Mouse (Mus musculus): ENCODE results near the gene Vmn1r56. TPM values are rescaled to one million over a fixed set of nuclear protein-coding genes. Genes with fewer than 3 reads are reported as not detected.
"Not testable (repeated sequence)": the region's sequence is repeated elsewhere in the genome, so short reads cannot be mapped to it uniquely, and the experiment has no call there.

The Vmn1r56 gene
- not detected in 2 replicates for total RNA-seq (2014; rRNA removed; ENCODE audit: low replicate concordance)
- not detected in 2 replicates for polyA plus RNA-seq (2015; fragmentation: Nextera tagmentation; extraction: Ambion mirVana)

DNA sequence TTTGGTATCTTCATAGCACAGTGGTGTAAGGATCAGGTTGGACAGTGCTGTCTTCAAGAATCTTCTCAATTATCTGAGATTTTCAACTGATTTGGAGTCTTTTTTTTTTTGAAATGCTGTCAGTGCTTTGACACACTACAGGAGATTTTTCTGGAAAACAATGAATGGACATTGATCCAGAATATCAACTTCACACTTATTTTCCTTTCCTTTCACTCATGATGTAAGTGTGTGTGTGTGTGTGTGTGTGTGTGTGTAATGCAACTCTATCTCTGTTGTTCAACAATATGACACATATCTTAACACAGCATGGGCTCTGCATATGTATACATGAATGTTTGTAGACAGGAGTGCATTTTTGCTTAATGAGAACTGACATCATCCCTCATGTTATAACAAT, at the start of gene Vmn1r56:
TSS of gene Vmn1r56 (minus strand) at position 101 of the 400 bp plus-strand sequence.
- ATAC-seq (ENCODE audit: insufficient read depth, low read depth); H3K4me2 ChIP-seq (ENCODE audit: low read depth, low read length); H3K27ac ChIP-seq (ENCODE audit: low read depth); H3K4me1 ChIP-seq (ENCODE audit: control insufficient read depth, insufficient read depth); H3K27me3 ChIP-seq (ENCODE audit: control insufficient read depth, insufficient read depth, low read length); H3K36me3 ChIP-seq (replicated peaks; ENCODE audit: control insufficient read depth, insufficient read depth, low read length); H3K9me3 ChIP-seq (replicated peaks; ENCODE audit: control insufficient read depth, low read length); DNase-seq (ENCODE audit: low spot score); H3K4me3 ChIP-seq (ENCODE audit: low read depth, low read length); H3K9ac ChIP-seq (replicated peaks; ENCODE audit: low read depth, low read length): not testable (repeated sequence)

DNA sequence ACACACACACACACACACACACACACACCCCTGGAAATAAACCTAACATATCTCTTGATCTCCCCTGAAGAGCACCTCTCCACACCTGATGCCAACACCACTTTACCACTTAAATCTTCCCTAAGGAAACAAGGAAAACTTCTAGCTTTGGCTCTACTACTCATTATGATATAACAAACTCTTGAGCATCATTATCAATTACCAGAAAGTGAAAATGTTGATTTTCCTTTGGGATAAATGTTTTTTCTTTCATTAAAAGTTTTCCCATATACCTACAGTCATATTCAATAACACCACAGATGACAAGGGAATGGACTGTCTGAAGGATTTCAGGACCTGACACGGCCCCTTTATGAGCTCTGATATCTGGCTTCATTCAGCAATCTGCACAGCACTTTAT, 21.6 kb upstream of the Vmn1r56 start, which contains the start of gene Vmn1r57:
TSS of gene Vmn1r57 (plus strand) at position 301 of the 400 bp plus-strand sequence.
- H3K9me3 ChIP-seq (replicated peaks; ENCODE audit: control insufficient read depth, low read length); H3K9ac ChIP-seq (replicated peaks; ENCODE audit: low read depth, low read length); ATAC-seq (ENCODE audit: insufficient read depth, low read depth); H3K36me3 ChIP-seq (replicated peaks; ENCODE audit: control insufficient read depth, insufficient read depth, low read length); H3K4me3 ChIP-seq (ENCODE audit: low read depth, low read length); H3K27ac ChIP-seq (ENCODE audit: low read depth); H3K4me1 ChIP-seq (ENCODE audit: control insufficient read depth, insufficient read depth); H3K27me3 ChIP-seq (ENCODE audit: control insufficient read depth, insufficient read depth, low read length); DNase-seq (ENCODE audit: low spot score); H3K4me2 ChIP-seq (ENCODE audit: low read depth, low read length): not testable (repeated sequence)
- 35% methylated on average over 1 of the region's 1 CpGs for WGBS

DNA sequence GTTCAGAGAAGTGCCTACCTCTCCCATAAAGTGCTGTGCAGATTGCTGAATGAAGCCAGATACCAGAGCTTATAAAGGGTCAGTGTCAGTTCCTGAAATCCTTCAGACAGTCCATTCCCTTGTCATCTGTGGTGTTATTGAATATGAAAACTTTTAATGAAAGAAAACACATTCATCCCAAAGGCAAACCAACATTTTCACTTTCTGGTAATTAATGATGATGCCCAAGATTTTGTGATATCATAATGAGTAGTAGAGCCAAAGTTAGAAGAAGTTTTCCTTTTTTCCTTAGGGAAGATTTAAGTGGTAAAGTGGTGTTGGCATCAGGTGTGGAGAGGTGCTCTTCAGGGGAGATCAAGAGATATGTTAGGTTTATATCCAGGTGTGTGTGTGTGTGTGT, 47.0 kb downstream of the Vmn1r56 start, which contains the start of gene Vmn1r55:
TSS of gene Vmn1r55 (minus strand) at position 101 of the 400 bp plus-strand sequence.
- not testable (repeated sequence) for H3K4me2 ChIP-seq (ENCODE audit: low read depth, low read length); H3K27ac ChIP-seq (ENCODE audit: low read depth); H3K4me1 ChIP-seq (ENCODE audit: control insufficient read depth, insufficient read depth); ATAC-seq (ENCODE audit: insufficient read depth, low read depth); H3K27me3 ChIP-seq (ENCODE audit: control insufficient read depth, insufficient read depth, low read length); DNase-seq (ENCODE audit: low spot score); H3K9ac ChIP-seq (replicated peaks; ENCODE audit: low read depth, low read length); H3K9me3 ChIP-seq (replicated peaks; ENCODE audit: control insufficient read depth, low read length); H3K36me3 ChIP-seq (replicated peaks; ENCODE audit: control insufficient read depth, insufficient read depth, low read length); H3K4me3 ChIP-seq (ENCODE audit: low read depth, low read length)

Other genes starting within 250 kb of the Vmn1r56 start
- gene Sbk2, start 232.3 kb downstream of the Vmn1r56 start, total RNA-seq (2014; rRNA removed; ENCODE audit: low replicate concordance), result 16.4 and 19.9 TPM in 2 replicates
- gene Sbk2, start 232.3 kb downstream of the Vmn1r56 start, polyA plus RNA-seq (2015; fragmentation: Nextera tagmentation; extraction: Ambion mirVana), result 22.0 and 24.3 TPM in 2 replicates
- gene Sbk3, start 225.6 kb downstream of the Vmn1r56 start, total RNA-seq (2014; rRNA removed; ENCODE audit: low replicate concordance), result 3.2 and 3.9 TPM in 2 replicates
- 2.7 and 4.1 TPM in 2 replicates for gene Sbk3, start 225.6 kb downstream of the Vmn1r56 start, polyA plus RNA-seq (2015; fragmentation: Nextera tagmentation; extraction: Ambion mirVana)
- 8.3 and 15.0 TPM in 2 replicates for gene Zfp579, start 200.6 kb downstream of the Vmn1r56 start, total RNA-seq (2014; rRNA removed; ENCODE audit: low replicate concordance)
- gene Zfp579, start 200.6 kb downstream of the Vmn1r56 start, polyA plus RNA-seq (2015; fragmentation: Nextera tagmentation; extraction: Ambion mirVana), result 25.4 and 30.6 TPM in 2 replicates
- 11.0 and 15.6 TPM in 2 replicates for gene Zfp524, start 182.3 kb downstream of the Vmn1r56 start, total RNA-seq (2014; rRNA removed; ENCODE audit: low replicate concordance)
- 12.5 and 15.1 TPM in 2 replicates for gene Zfp524, start 182.3 kb downstream of the Vmn1r56 start, polyA plus RNA-seq (2015; fragmentation: Nextera tagmentation; extraction: Ambion mirVana)
- 37.2 and 56.9 TPM in 2 replicates for gene Fiz1, start 182.1 kb downstream of the Vmn1r56 start, total RNA-seq (2014; rRNA removed; ENCODE audit: low replicate concordance)
- 14.4 and 14.7 TPM in 2 replicates for gene Fiz1, start 182.1 kb downstream of the Vmn1r56 start, polyA plus RNA-seq (2015; fragmentation: Nextera tagmentation; extraction: Ambion mirVana)
- not detected in 2 replicates for gene Gm44973, start 181.3 kb downstream of the Vmn1r56 start, total RNA-seq (2014; rRNA removed; ENCODE audit: low replicate concordance)
- 0.75 and 1.1 TPM in 2 replicates for gene Gm44973, start 181.3 kb downstream of the Vmn1r56 start, polyA plus RNA-seq (2015; fragmentation: Nextera tagmentation; extraction: Ambion mirVana)
- gene Zfp865, start 176.4 kb downstream of the Vmn1r56 start, total RNA-seq (2014; rRNA removed; ENCODE audit: low replicate concordance), result 17.6 and 24.9 TPM in 2 replicates
- 1.8 and 2.0 TPM in 2 replicates for gene Zfp865, start 176.4 kb downstream of the Vmn1r56 start, polyA plus RNA-seq (2015; fragmentation: Nextera tagmentation; extraction: Ambion mirVana)
- 1.0 and 2.8 TPM in 2 replicates for gene Ccdc106, start 176.2 kb downstream of the Vmn1r56 start, total RNA-seq (2014; rRNA removed; ENCODE audit: low replicate concordance)
- gene Ccdc106, start 176.2 kb downstream of the Vmn1r56 start, polyA plus RNA-seq (2015; fragmentation: Nextera tagmentation; extraction: Ambion mirVana), result 0.33 and 0.85 TPM in 2 replicates
- gene 4632433K11Rik, start 162.6 kb downstream of the Vmn1r56 start, total RNA-seq (2014; rRNA removed; ENCODE audit: low replicate concordance), result 0.99 TPM in 1 of 2 replicates, not detected in the other
- gene 4632433K11Rik, start 162.6 kb downstream of the Vmn1r56 start, polyA plus RNA-seq (2015; fragmentation: Nextera tagmentation; extraction: Ambion mirVana), result not detected in 2 replicates
- 7.2 and 8.3 TPM in 2 replicates for gene Zfp784, start 158.3 kb downstream of the Vmn1r56 start, total RNA-seq (2014; rRNA removed; ENCODE audit: low replicate concordance)
- 8.0 and 8.2 TPM in 2 replicates for gene Zfp784, start 158.3 kb downstream of the Vmn1r56 start, polyA plus RNA-seq (2015; fragmentation: Nextera tagmentation; extraction: Ambion mirVana)
- 15.0 TPM in 1 of 2 replicates, not detected in the other for gene Zfp580, start 145.2 kb downstream of the Vmn1r56 start, total RNA-seq (2014; rRNA removed; ENCODE audit: low replicate concordance)
- gene Zfp580, start 145.2 kb downstream of the Vmn1r56 start, polyA plus RNA-seq (2015; fragmentation: Nextera tagmentation; extraction: Ambion mirVana), result 14.7 and 16.6 TPM in 2 replicates
- 95.2 and 99.1 TPM in 2 replicates for gene U2af2, start 134.6 kb downstream of the Vmn1r56 start, total RNA-seq (2014; rRNA removed; ENCODE audit: low replicate concordance)
- 38.0 and 39.3 TPM in 2 replicates for gene U2af2, start 134.6 kb downstream of the Vmn1r56 start, polyA plus RNA-seq (2015; fragmentation: Nextera tagmentation; extraction: Ambion mirVana)
- gene Epn1, start 116.5 kb downstream of the Vmn1r56 start, total RNA-seq (2014; rRNA removed; ENCODE audit: low replicate concordance), result 208 and 236 TPM in 2 replicates
- 53.0 and 56.4 TPM in 2 replicates for gene Epn1, start 116.5 kb downstream of the Vmn1r56 start, polyA plus RNA-seq (2015; fragmentation: Nextera tagmentation; extraction: Ambion mirVana)
- not detected in 2 replicates for gene Rfpl4, start 79.8 kb downstream of the Vmn1r56 start, total RNA-seq (2014; rRNA removed; ENCODE audit: low replicate concordance)
- not detected in 2 replicates for gene Rfpl4, start 79.8 kb downstream of the Vmn1r56 start, polyA plus RNA-seq (2015; fragmentation: Nextera tagmentation; extraction: Ambion mirVana)
- 0.35 and 1.1 TPM in 2 replicates for gene Rasl2-9, start 70.8 kb downstream of the Vmn1r56 start, total RNA-seq (2014; rRNA removed; ENCODE audit: low replicate concordance)
- 4.4 and 6.5 TPM in 2 replicates for gene Rasl2-9, start 70.8 kb downstream of the Vmn1r56 start, polyA plus RNA-seq (2015; fragmentation: Nextera tagmentation; extraction: Ambion mirVana)
- not detected in 2 replicates for gene Vmn1r55, start 47.1 kb downstream of the Vmn1r56 start, total RNA-seq (2014; rRNA removed; ENCODE audit: low replicate concordance)
- gene Vmn1r55, start 47.1 kb downstream of the Vmn1r56 start, polyA plus RNA-seq (2015; fragmentation: Nextera tagmentation; extraction: Ambion mirVana), result not detected in 2 replicates
- gene Vmn1r57, start 21.7 kb upstream of the Vmn1r56 start, total RNA-seq (2014; rRNA removed; ENCODE audit: low replicate concordance), result not detected in 2 replicates
- not detected in 2 replicates for gene Vmn1r57, start 21.7 kb upstream of the Vmn1r56 start, polyA plus RNA-seq (2015; fragmentation: Nextera tagmentation; extraction: Ambion mirVana)
- gene Gm5065, start 153.8 kb upstream of the Vmn1r56 start, total RNA-seq (2014; rRNA removed; ENCODE audit: low replicate concordance), result not detected in 2 replicates
- not detected in 2 replicates for gene Gm5065, start 153.8 kb upstream of the Vmn1r56 start, polyA plus RNA-seq (2015; fragmentation: Nextera tagmentation; extraction: Ambion mirVana)
- not detected in 2 replicates for gene Nlrp2, start 154.3 kb upstream of the Vmn1r56 start, total RNA-seq (2014; rRNA removed; ENCODE audit: low replicate concordance)
- gene Nlrp2, start 154.3 kb upstream of the Vmn1r56 start, polyA plus RNA-seq (2015; fragmentation: Nextera tagmentation; extraction: Ambion mirVana), result not detected in 2 replicates
- gene Vmn1r58, start 216.6 kb upstream of the Vmn1r56 start, total RNA-seq (2014; rRNA removed; ENCODE audit: low replicate concordance), result not detected in 2 replicates
- not detected in 2 replicates for gene Vmn1r58, start 216.6 kb upstream of the Vmn1r56 start, polyA plus RNA-seq (2015; fragmentation: Nextera tagmentation; extraction: Ambion mirVana)

Data from heart, postnatal 0 days (tissue).